ENCODE assay signal across 24 mouse cellular contexts in the genomic region with DNA sequence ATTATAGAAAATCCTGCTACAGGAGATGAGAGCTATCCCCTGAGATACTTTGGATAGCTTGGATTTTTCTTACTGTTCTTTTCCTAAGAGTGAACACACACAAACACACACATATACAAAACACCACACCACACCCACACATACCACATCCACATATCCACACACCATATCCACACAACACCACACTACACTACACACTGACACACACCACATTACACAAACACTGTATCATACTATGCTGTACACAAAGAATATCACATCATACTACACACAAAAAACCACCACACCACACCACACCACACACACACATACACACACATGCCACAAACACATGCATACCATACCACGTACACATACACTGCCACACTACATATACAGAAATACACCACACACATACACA.
DNase-seq lines count a peak whose midpoint lies in the region; ATAC-seq and TF ChIP-seq lines count a peak whose summit lies in the region.
"Had no signal": no experiment of that assay in that cellular context is flagged by ENCODE, and none has a peak within 500 bp of the region (broad histone marks: within the 10 kb centered on the region; RNA-seq: fewer than 3 reads in every experiment).

No protein-coding gene starts in this region.

- intact Hi-C loops in heart, postnatal 25 days (cut with DNase I): no loop called here

- DNase-seq in forebrain, embryonic 11.5 days (ENCODE audit: low spot score): no peak
- DNase-seq in heart, embryonic 10.5 days (ENCODE audit: low spot score): peak; percentile 2
- DNase-seq in heart, postnatal 25 days (ENCODE audit: low spot score): no peak
- DNase-seq in G1E (ENCODE audit: low spot score): no peak
- no peak for DNase-seq in cerebellum, adult 9-10 months
- DNase-seq: cerebellum, adult 18-20 months; cerebellum, adult 9-11 months; cerebellum, postnatal 25 days; embryo, embryonic 11 days; gastrocnemius, postnatal 25 days; heart, adult 18-20 months; heart, postnatal 14 days; kidney, adult 18-20 months had no signal

- no peak for TF ChIP-seq CTCF in G1E (IDR thresholded peaks at IDR 0.05; ENCODE audit: low read depth, low read length)
- TF ChIP-seq CTCF in embryonic fibroblast, embryonic 13.5 days (IDR thresholded peaks at IDR 0.05; ENCODE audit: borderline replicate concordance, insufficient read depth, low read length): no peak

- ATAC-seq in forebrain, embryonic 11.5 days (replicated peaks; ENCODE audit: low FRiP score): peak; percentile 40; the same call in 1 of the 2 replicates
- ATAC-seq in forebrain, embryonic 16.5 days: no peak
- ATAC-seq in G1E (ENCODE audit: extremely low read depth, insufficient number of reproducible peaks, low FRiP score, poor library complexity, severe bottlenecking): no peak
- ATAC-seq in intestine, embryonic 15.5 days: no peak
- ATAC-seq: intestine, embryonic 16.5 days; Patski had no signal

- H3K4me1 ChIP-seq in forebrain, embryonic 11.5 days (replicated peaks; ENCODE audit: control insufficient read depth, insufficient read depth, low read length): no peaks in the 10 kb centered on the region
- H3K4me1 ChIP-seq in forebrain, embryonic 16.5 days (replicated peaks; ENCODE audit: control insufficient read depth, insufficient read depth, low read length): no peaks in the 10 kb centered on the region
- H3K4me1 ChIP-seq in heart, embryonic 10.5 days: no peaks in the 10 kb centered on the region
- no peaks in the 10 kb centered on the region for H3K4me1 ChIP-seq in G1E (ENCODE audit: insufficient read depth, low read depth, low read length)
- H3K4me1 ChIP-seq in embryonic fibroblast, embryonic 13.5 days (ENCODE audit: control insufficient read depth, insufficient read depth, low read length): peaks cover 6% of the 10 kb centered on the region
- no peaks in the 10 kb centered on the region; the same call in 1 of the 2 replicates for H3K4me1 ChIP-seq in intestine, embryonic 15.5 days (replicated peaks)
- H3K4me1 ChIP-seq: heart, embryonic 13.5 days; hindbrain, embryonic 15.5 days had no signal

- no peak overlapping the region for H3K4me2 ChIP-seq in forebrain, embryonic 11.5 days (ENCODE audit: low read depth, low read length, severe bottlenecking)
- no peak overlapping the region for H3K4me2 ChIP-seq in forebrain, embryonic 16.5 days (ENCODE audit: low read length)
- no peak overlapping the region for H3K4me2 ChIP-seq in intestine, embryonic 15.5 days (replicated peaks)
- H3K4me2 ChIP-seq: embryonic facial prominence, embryonic 12.5 days; embryonic facial prominence, embryonic 15.5 days; heart, embryonic 13.5 days; hindbrain, embryonic 12.5 days; hindbrain, embryonic 15.5 days had no signal

- TF ChIP-seq POLR2A in embryonic fibroblast, embryonic 13.5 days (IDR thresholded peaks at IDR 0.05; ENCODE audit: low read depth, low read length): 0 out of 2 replicates have a peak, but pooled peaks have one; percentile 32

- no peak overlapping the region for H3K4me3 ChIP-seq in forebrain, embryonic 11.5 days (ENCODE audit: low read depth, low read length)
- no peak overlapping the region for H3K4me3 ChIP-seq in forebrain, embryonic 16.5 days (replicated peaks; ENCODE audit: low read length)
- H3K4me3 ChIP-seq in heart, embryonic 10.5 days: no peak overlapping the region
- H3K4me3 ChIP-seq in G1E (ENCODE audit: low read depth, low read length): peak overlapping the region; percentile 20; the same call in 1 of the 2 replicates
- H3K4me3 ChIP-seq in embryonic fibroblast, embryonic 13.5 days (ENCODE audit: insufficient read depth, low read length): no peak overlapping the region
- H3K4me3 ChIP-seq in intestine, embryonic 15.5 days (replicated peaks): no peak overlapping the region
- H3K4me3 ChIP-seq: embryonic facial prominence, embryonic 12.5 days; embryonic facial prominence, embryonic 15.5 days; erythroblast, embryonic 14.5 days; heart, embryonic 13.5 days; hindbrain, embryonic 12.5 days; hindbrain, embryonic 15.5 days had no signal

- WGBS in forebrain, embryonic 11.5 days: 89% methylated on average over 1 of the region's 1 CpGs
- WGBS in forebrain, embryonic 16.5 days: 88% methylated on average over 1 of the region's 1 CpGs
- WGBS in heart, embryonic 10.5 days: 90% methylated on average over 1 of the region's 1 CpGs
- 97% methylated on average over 1 of the region's 1 CpGs for WGBS in intestine, embryonic 15.5 days

- H3K27ac ChIP-seq in forebrain, embryonic 11.5 days (ENCODE audit: low read depth, low read length): no peak overlapping the region
- no peak overlapping the region for H3K27ac ChIP-seq in forebrain, embryonic 16.5 days (ENCODE audit: low read length)
- no peak overlapping the region for H3K27ac ChIP-seq in heart, embryonic 10.5 days
- H3K27ac ChIP-seq in embryonic fibroblast, embryonic 13.5 days (ENCODE audit: insufficient read depth, low read length): no peak overlapping the region
- no peak overlapping the region for H3K27ac ChIP-seq in intestine, embryonic 15.5 days
- H3K27ac ChIP-seq: embryonic facial prominence, embryonic 12.5 days; embryonic facial prominence, embryonic 15.5 days; heart, embryonic 13.5 days; hindbrain, embryonic 12.5 days; hindbrain, embryonic 15.5 days had no signal

- no peaks in the 10 kb centered on the region for H3K27me3 ChIP-seq in forebrain, embryonic 11.5 days (ENCODE audit: control insufficient read depth, insufficient read depth, low read length)
- no peaks in the 10 kb centered on the region for H3K27me3 ChIP-seq in forebrain, embryonic 16.5 days (replicated peaks; ENCODE audit: control insufficient read depth, insufficient read depth, low read length)
- no peaks in the 10 kb centered on the region for H3K27me3 ChIP-seq in heart, embryonic 10.5 days (ENCODE audit: insufficient read depth, poor library complexity, severe bottlenecking)
- no peaks in the 10 kb centered on the region for H3K27me3 ChIP-seq in G1E (ENCODE audit: insufficient read depth, low read length)
- H3K27me3 ChIP-seq in intestine, embryonic 15.5 days (replicated peaks): no peaks in the 10 kb centered on the region
- H3K27me3 ChIP-seq: embryonic facial prominence, embryonic 12.5 days; heart, embryonic 13.5 days; hindbrain, embryonic 12.5 days; hindbrain, embryonic 15.5 days; Patski had no signal

- H3K36me3 ChIP-seq in forebrain, embryonic 11.5 days (ENCODE audit: control insufficient read depth, insufficient read depth, low read length): no peaks in the 10 kb centered on the region
- no peaks in the 10 kb centered on the region for H3K36me3 ChIP-seq in forebrain, embryonic 16.5 days (ENCODE audit: control insufficient read depth, insufficient read depth)
- H3K36me3 ChIP-seq in heart, embryonic 10.5 days: no peaks in the 10 kb centered on the region
- no peaks in the 10 kb centered on the region for H3K36me3 ChIP-seq in G1E (replicated peaks)
- no peaks in the 10 kb centered on the region for H3K36me3 ChIP-seq in intestine, embryonic 15.5 days
- H3K36me3 ChIP-seq: embryonic facial prominence, embryonic 12.5 days; embryonic facial prominence, embryonic 15.5 days; heart, embryonic 13.5 days; hindbrain, embryonic 12.5 days; hindbrain, embryonic 15.5 days had no signal

- H3K9me3 ChIP-seq in forebrain, embryonic 11.5 days (ENCODE audit: control insufficient read depth, low read length): no peaks in the 10 kb centered on the region
- no peaks in the 10 kb centered on the region for H3K9me3 ChIP-seq in forebrain, embryonic 16.5 days (ENCODE audit: control insufficient read depth, low read length)
- H3K9me3 ChIP-seq in heart, embryonic 10.5 days: no peaks in the 10 kb centered on the region
- peaks cover 30% of the 10 kb centered on the region for H3K9me3 ChIP-seq in G1E (replicated peaks)
- no peaks in the 10 kb centered on the region for H3K9me3 ChIP-seq in intestine, embryonic 15.5 days
- H3K9me3 ChIP-seq: embryonic facial prominence, embryonic 12.5 days; embryonic facial prominence, embryonic 15.5 days; heart, embryonic 13.5 days; hindbrain, embryonic 12.5 days; hindbrain, embryonic 15.5 days had no signal

- no peak overlapping the region for H3K9ac ChIP-seq in forebrain, embryonic 11.5 days (ENCODE audit: low read length)
- H3K9ac ChIP-seq in forebrain, embryonic 16.5 days (replicated peaks; ENCODE audit: low read depth, low read length): no peak overlapping the region
- H3K9ac ChIP-seq in intestine, embryonic 15.5 days: no peak overlapping the region
- H3K9ac ChIP-seq: embryonic facial prominence, embryonic 12.5 days; embryonic facial prominence, embryonic 15.5 days; heart, embryonic 13.5 days; hindbrain, embryonic 12.5 days; hindbrain, embryonic 15.5 days had no signal
